Mouse (Mus musculus): ENCODE data around the gene Kcnma1. TPM values are rescaled to one million over a fixed set of nuclear protein-coding genes. Genes with fewer than 3 reads are reported as not detected.

Gene Kcnma1
- polyA plus RNA-seq, 2 experiments, result 5.4 to 8.5 TPM

GRCm38 (mm10) chr14:23997912-23998311, 16.4 kb downstream of the Kcnma1 start:
- no peak overlapping the region for H3K9ac ChIP-seq (ENCODE audit: low read depth, low read length, severe bottlenecking)
- TF ChIP-seq POLR2A (IDR thresholded peaks at IDR 0.05; ENCODE audit: borderline replicate concordance, extremely low read depth, insufficient read depth, insufficient read length), result no peak
- ATAC-seq (ENCODE audit: low FRiP score, low read depth), result no peak
- H3K27me3 ChIP-seq (ENCODE audit: control insufficient read depth, insufficient read depth, low read length), result peaks cover 22% of the 10 kb centered on the region
- H3K4me2 ChIP-seq (replicated peaks; ENCODE audit: low read depth, low read length, severe bottlenecking), result no peak overlapping the region
- no peak overlapping the region for H3K27ac ChIP-seq (replicated peaks; ENCODE audit: low read depth, low read length)
- WGBS, result 81% methylated on average over 6 of the region's 6 CpGs
- no peak overlapping the region for H3K4me3 ChIP-seq (replicated peaks; ENCODE audit: low read length)
- no peak for DNase-seq (ENCODE audit: low spot score)
- H3K36me3 ChIP-seq (ENCODE audit: control insufficient read depth, insufficient read depth, low read length), result no peaks in the 10 kb centered on the region
- no peaks in the 10 kb centered on the region for H3K4me1 ChIP-seq (ENCODE audit: control insufficient read depth, insufficient read depth, low read length)
- no peaks in the 10 kb centered on the region for H3K9me3 ChIP-seq (ENCODE audit: control insufficient read depth, low read length)

DNA sequence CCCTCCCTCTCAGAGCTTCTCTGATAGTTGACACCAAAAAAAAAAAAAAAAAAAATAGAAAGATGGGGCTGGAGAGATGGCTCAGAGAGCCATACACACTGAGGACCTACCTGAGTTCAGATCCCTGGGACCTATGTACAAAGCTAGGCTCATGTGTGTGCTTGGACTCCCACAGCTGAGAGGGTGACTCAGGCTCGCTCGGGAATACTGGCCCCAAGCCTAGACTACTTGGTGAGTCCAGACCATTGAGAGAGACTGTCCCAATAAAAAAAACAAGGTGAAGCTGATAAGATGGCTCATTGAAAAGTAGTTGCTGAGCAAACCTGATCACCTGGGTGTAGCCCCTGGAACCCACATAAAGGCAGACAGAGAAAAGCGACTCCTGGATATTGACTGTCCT, 18.5 kb downstream of the Kcnma1 start:
- TF ChIP-seq POLR2A (IDR thresholded peaks at IDR 0.05; ENCODE audit: borderline replicate concordance, extremely low read depth, insufficient read depth, insufficient read length), result no peak
- no peak overlapping the region for H3K4me2 ChIP-seq (replicated peaks; ENCODE audit: low read depth, low read length, severe bottlenecking)
- H3K27ac ChIP-seq (replicated peaks; ENCODE audit: low read depth, low read length), result no peak overlapping the region
- ATAC-seq (ENCODE audit: low FRiP score, low read depth) (no peak), DNase-seq (ENCODE audit: low spot score) (no peak)
- H3K4me3 ChIP-seq (replicated peaks; ENCODE audit: low read length), result no peak overlapping the region
- H3K27me3 ChIP-seq (ENCODE audit: control insufficient read depth, insufficient read depth, low read length), result 0 out of 2 replicates have a peak, but pooled peaks cover 2% of the 10 kb centered on the region
- 80% methylated on average over 3 of the region's 3 CpGs for WGBS
- H3K4me1 ChIP-seq (ENCODE audit: control insufficient read depth, insufficient read depth, low read length), result no peaks in the 10 kb centered on the region
- no peaks in the 10 kb centered on the region for H3K36me3 ChIP-seq (ENCODE audit: control insufficient read depth, insufficient read depth, low read length)
- no peaks in the 10 kb centered on the region for H3K9me3 ChIP-seq (ENCODE audit: control insufficient read depth, low read length)
- no peak overlapping the region for H3K9ac ChIP-seq (ENCODE audit: low read depth, low read length, severe bottlenecking)

GRCm38 (mm10) chr14:23990871-23991270, 23.4 kb downstream of the Kcnma1 start:
- H3K4me1 ChIP-seq (ENCODE audit: control insufficient read depth, insufficient read depth, low read length), result no peaks in the 10 kb centered on the region
- no peaks in the 10 kb centered on the region for H3K9me3 ChIP-seq (ENCODE audit: control insufficient read depth, low read length)
- WGBS, result 87% methylated on average over 7 of the region's 7 CpGs
- H3K9ac ChIP-seq (ENCODE audit: low read depth, low read length, severe bottlenecking), result no peak overlapping the region
- no peak overlapping the region for H3K4me3 ChIP-seq (replicated peaks; ENCODE audit: low read length)
- H3K27me3 ChIP-seq (ENCODE audit: control insufficient read depth, insufficient read depth, low read length), result no peaks in the 10 kb centered on the region
- TF ChIP-seq POLR2A (IDR thresholded peaks at IDR 0.05; ENCODE audit: borderline replicate concordance, extremely low read depth, insufficient read depth, insufficient read length), result no peak
- H3K36me3 ChIP-seq (ENCODE audit: control insufficient read depth, insufficient read depth, low read length), result no peaks in the 10 kb centered on the region
- no peak overlapping the region for H3K4me2 ChIP-seq (replicated peaks; ENCODE audit: low read depth, low read length, severe bottlenecking)
- ATAC-seq (ENCODE audit: low FRiP score, low read depth) (no peak), DNase-seq (ENCODE audit: low spot score) (no peak)
- no peak overlapping the region for H3K27ac ChIP-seq (replicated peaks; ENCODE audit: low read depth, low read length)

DNA sequence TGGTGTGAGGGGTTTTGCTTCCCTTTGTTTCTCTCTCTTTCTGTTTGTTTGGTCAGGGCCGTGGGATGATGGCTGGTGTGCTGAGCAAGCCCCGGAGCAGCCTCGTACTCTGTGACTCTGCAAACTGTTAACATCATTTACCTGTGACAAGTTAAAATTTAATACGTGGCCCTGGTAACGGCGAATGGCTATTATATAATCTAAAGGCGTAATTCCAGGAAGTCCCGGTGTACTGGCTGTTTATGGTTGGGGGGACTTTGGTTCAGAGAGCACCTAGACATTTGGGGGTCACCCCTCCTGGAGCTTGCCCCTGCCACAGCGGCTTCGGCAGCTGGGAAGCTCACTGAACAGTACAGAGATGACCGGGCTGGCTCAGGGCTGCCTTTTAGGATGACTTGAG, 24.6 kb downstream of the Kcnma1 start:
- Histone ChIP-seq H3K9me3 (ENCODE audit: control insufficient read depth, low read length) (no peaks in the 10 kb centered on the region), H3K27me3 (ENCODE audit: control insufficient read depth, insufficient read depth, low read length) (no peaks in the 10 kb centered on the region), H3K4me3 (replicated peaks; ENCODE audit: low read length) (no peak overlapping the region), H3K4me1 (ENCODE audit: control insufficient read depth, insufficient read depth, low read length) (no peaks in the 10 kb centered on the region), H3K36me3 (ENCODE audit: control insufficient read depth, insufficient read depth, low read length) (no peaks in the 10 kb centered on the region), H3K27ac (replicated peaks; ENCODE audit: low read depth, low read length) (no peak overlapping the region), H3K4me2 (replicated peaks; ENCODE audit: low read depth, low read length, severe bottlenecking) (no peak overlapping the region), H3K9ac (ENCODE audit: low read depth, low read length, severe bottlenecking) (no peak overlapping the region)
- WGBS, result 70% methylated on average over 11 of the region's 11 CpGs
- no peak for TF ChIP-seq POLR2A (IDR thresholded peaks at IDR 0.05; ENCODE audit: borderline replicate concordance, extremely low read depth, insufficient read depth, insufficient read length)
- no peak for ATAC-seq (ENCODE audit: low FRiP score, low read depth)
- DNase-seq (ENCODE audit: low spot score), result no peak

GRCm38 (mm10) chr14:23982205-23982604, 32.1 kb downstream of the Kcnma1 start:
- Histone ChIP-seq H3K36me3 (ENCODE audit: control insufficient read depth, insufficient read depth, low read length) (no peaks in the 10 kb centered on the region), H3K4me1 (ENCODE audit: control insufficient read depth, insufficient read depth, low read length) (no peaks in the 10 kb centered on the region), H3K9ac (ENCODE audit: low read depth, low read length, severe bottlenecking) (no peak overlapping the region), H3K4me3 (replicated peaks; ENCODE audit: low read length) (no peak overlapping the region), H3K9me3 (ENCODE audit: control insufficient read depth, low read length) (no peaks in the 10 kb centered on the region), H3K27ac (replicated peaks; ENCODE audit: low read depth, low read length) (no peak overlapping the region), H3K4me2 (replicated peaks; ENCODE audit: low read depth, low read length, severe bottlenecking) (no peak overlapping the region), H3K27me3 (ENCODE audit: control insufficient read depth, insufficient read depth, low read length) (no peaks in the 10 kb centered on the region)
- WGBS, result 82% methylated on average over 8 of the region's 8 CpGs
- DNase-seq (ENCODE audit: low spot score), result no peak
- no peak for TF ChIP-seq POLR2A (IDR thresholded peaks at IDR 0.05; ENCODE audit: borderline replicate concordance, extremely low read depth, insufficient read depth, insufficient read length)
- no peak for ATAC-seq (ENCODE audit: low FRiP score, low read depth)

- H3K9me3 ChIP-seq (ENCODE audit: control insufficient read depth, low read length), result no peaks in the 10 kb centered on the region
- DNase-seq (ENCODE audit: low spot score), result no peak
- H3K27me3 ChIP-seq (ENCODE audit: control insufficient read depth, insufficient read depth, low read length), result no peaks in the 10 kb centered on the region
- no peaks in the 10 kb centered on the region for H3K36me3 ChIP-seq (ENCODE audit: control insufficient read depth, insufficient read depth, low read length)
- TF ChIP-seq POLR2A (IDR thresholded peaks at IDR 0.05; ENCODE audit: borderline replicate concordance, extremely low read depth, insufficient read depth, insufficient read length), result no peak
- H3K27ac ChIP-seq (replicated peaks; ENCODE audit: low read depth, low read length), result no peak overlapping the region
- WGBS, result 60% methylated on average over 2 of the region's 2 CpGs
- no peak for ATAC-seq (ENCODE audit: low FRiP score, low read depth)
- no peak overlapping the region for H3K4me2 ChIP-seq (replicated peaks; ENCODE audit: low read depth, low read length, severe bottlenecking)
- no peaks in the 10 kb centered on the region for H3K4me1 ChIP-seq (ENCODE audit: control insufficient read depth, insufficient read depth, low read length)
- H3K9ac ChIP-seq (ENCODE audit: low read depth, low read length, severe bottlenecking), result no peak overlapping the region
- no peak overlapping the region for H3K4me3 ChIP-seq (replicated peaks; ENCODE audit: low read length)
Measured at GRCm38 (mm10) chr14:23974685-23975084, 39.6 kb downstream of the Kcnma1 start.

Data from limb, embryonic 14.5 days (tissue).